Comparison of ENCODE assay signal across 8 mouse cellular contexts in genomic region chr7:140116329-140117054, GRCm38 (mm10). TPM values are rescaled to one million over a fixed set of nuclear protein-coding genes. Genes with fewer than 3 reads are reported as not detected.
DNase-seq lines count a peak whose midpoint lies in the region; ATAC-seq lines count a peak whose summit lies in the region.

Echs1 (minus strand) TSS chr7:140116476.

- peak within 1 kb of the TSS; percentile 87 for H3K4me3 ChIP-seq in brown adipose tissue, adult 24 weeks (ENCODE audit: insufficient read depth, low read depth, low read length)
- H3K4me3 ChIP-seq in heart, embryonic 11.5 days (ENCODE audit: low read depth, low read length) = peak within 1 kb of the TSS; percentile 80
- peak within 1 kb of the TSS; percentile 88 for H3K4me3 ChIP-seq in kidney, embryonic 16.5 days (ENCODE audit: low read length)

- WGBS in heart, embryonic 11.5 days (ENCODE audit: insufficient replicate concordance) = 4% methylated on average over 28 of the region's 28 CpGs
- 4% methylated on average over 28 of the region's 28 CpGs for WGBS in kidney, embryonic 16.5 days

- peaks cover 7% of the 10 kb centered on the region for H3K4me1 ChIP-seq in brown adipose tissue, adult 24 weeks (ENCODE audit: control insufficient read depth, insufficient read depth, insufficient read length, low read length)
- peaks cover 3% of the 10 kb centered on the region; the same call in 1 of the 2 replicates for H3K4me1 ChIP-seq in heart, embryonic 11.5 days (ENCODE audit: control insufficient read depth, insufficient read depth, low read length)
- peaks cover 3% of the 10 kb centered on the region; the same call in 1 of the 2 replicates for H3K4me1 ChIP-seq in kidney, embryonic 16.5 days (ENCODE audit: insufficient read depth, low read length)

- peak; percentile 99 for ATAC-seq in erythroid progenitor cell, adult 5-6 weeks (replicated peaks; ENCODE audit: low FRiP score, poor library complexity, severe bottlenecking)
- peak; percentile 97 for ATAC-seq in heart, embryonic 11.5 days (replicated peaks; ENCODE audit: insufficient number of reproducible peaks, low FRiP score, low TSS enrichment)
- peak; percentile 97 for ATAC-seq in kidney, embryonic 16.5 days (ENCODE audit: low FRiP score, low TSS enrichment)

- H3K27me3 ChIP-seq in heart, embryonic 11.5 days (ENCODE audit: control insufficient read depth, insufficient read depth, low read length) = no peaks in the 10 kb centered on the region
- no peaks in the 10 kb centered on the region for H3K27me3 ChIP-seq in kidney, embryonic 16.5 days (ENCODE audit: insufficient read depth, low read length)

- H3K36me3 ChIP-seq in heart, embryonic 11.5 days (ENCODE audit: control insufficient read depth, insufficient read depth, low read length) = peaks cover 4% of the 10 kb centered on the region; the same call in 1 of the 2 replicates
- H3K36me3 ChIP-seq in kidney, embryonic 16.5 days (ENCODE audit: insufficient read depth, low read length) = peaks cover 12% of the 10 kb centered on the region

- H3K4me2 ChIP-seq in heart, embryonic 11.5 days = peak within 1 kb of the TSS; percentile 93
- peak within 1 kb of the TSS; percentile 96 for H3K4me2 ChIP-seq in kidney, embryonic 16.5 days (replicated peaks; ENCODE audit: low read depth, low read length)

- peak; percentile 92 for DNase-seq in CD4-positive, CD25-positive, alpha-beta regulatory T cell, adult 2 months (ENCODE audit: low read depth, low spot score)
- peak; percentile 93 for DNase-seq in liver
- DNase-seq in monocyte, adult 2 months (ENCODE audit: low read depth in 1 of 2, low spot score in 2 of 2) = peak; percentile 86
- DNase-seq in spleen, postnatal 4 days (ENCODE audit: low spot score in 2 of 2) = peak; percentile 89 to 93

- H3K9ac ChIP-seq in heart, embryonic 11.5 days (ENCODE audit: low read depth, low read length) = peak within 1 kb of the TSS; percentile 92
- peak within 1 kb of the TSS; percentile 91 for H3K9ac ChIP-seq in kidney, embryonic 16.5 days (replicated peaks; ENCODE audit: low read length)

- no peaks in the 10 kb centered on the region for H3K9me3 ChIP-seq in heart, embryonic 11.5 days (replicated peaks; ENCODE audit: control insufficient read depth, low read length)
- H3K9me3 ChIP-seq in kidney, embryonic 16.5 days (ENCODE audit: low read length) = no peaks in the 10 kb centered on the region

- peak within 1 kb of the TSS; percentile 99 for H3K27ac ChIP-seq in brown adipose tissue, adult 24 weeks (replicated peaks; ENCODE audit: low read depth, low read length)
- H3K27ac ChIP-seq in heart, embryonic 11.5 days (ENCODE audit: low read depth, low read length) = peak within 1 kb of the TSS; percentile 79
- peak within 1 kb of the TSS; percentile 91 for H3K27ac ChIP-seq in kidney, embryonic 16.5 days (ENCODE audit: low read length)

RNA-seq across cellular contexts. Expression of gene Echs1, which starts in this region (rescaled TPM):
- polyA plus RNA-seq in brown adipose tissue, adult 24 weeks (2012; ENCODE audit: insufficient read depth, insufficient read length, missing spikeins) = 1,018 and 1,090 TPM in 2 replicates
- 16.2 and 20.1 TPM in 2 replicates for total RNA-seq in erythroid progenitor cell, adult 5-6 weeks (2015; ENCODE audit: low replicate concordance)
- total RNA-seq in erythroid progenitor cell, adult 5-6 weeks (2017; ENCODE audit: low replicate concordance) = 8.6 and 12.6 TPM in 2 replicates
- 179 and 198 TPM in 2 replicates for polyA plus RNA-seq in heart, embryonic 11.5 days (2014; fragmentation: Nextera tagmentation; extraction: Ambion mirVana)
- polyA plus RNA-seq in kidney, embryonic 16.5 days (2015; fragmentation: Nextera tagmentation; extraction: Ambion mirVana) = 183 and 199 TPM in 2 replicates

Comparison
In these comparisons a context has a peak if more than half of its experiments do, and no peak if none do; other contexts are left out.
1. Peak in every context shown above with its lines: DNase-seq, ATAC-seq, H3K4me3 ChIP-seq and H3K27ac ChIP-seq.